Mouse (Mus musculus) layer of hippocampus, postnatal 25 days (tissue): ENCODE measurements around the gene Pex14. TPM values are rescaled to one million over a fixed set of nuclear protein-coding genes. Genes with fewer than 3 reads are reported as not detected.

Experiments used
- DNase-seq, 2 experiments: peaks; one replicate each; pipeline ENCODE4 v3.0.0; 2022; ENCODE audit warnings: mixed read lengths in 2 of 2, low spot score in 1 of 2; ENCODE audit errors: extremely low spot score in 1 of 2
- total RNA-seq, 2 experiments: library from RNA; stranded (reverse); gene quantifications; 2 replicates each; pipeline ENCODE4 v1.2.3; 2021

Pex14 gene
- total RNA-seq, 2 experiments from 2014 or later = 44.8 to 45.0 TPM

DNA sequence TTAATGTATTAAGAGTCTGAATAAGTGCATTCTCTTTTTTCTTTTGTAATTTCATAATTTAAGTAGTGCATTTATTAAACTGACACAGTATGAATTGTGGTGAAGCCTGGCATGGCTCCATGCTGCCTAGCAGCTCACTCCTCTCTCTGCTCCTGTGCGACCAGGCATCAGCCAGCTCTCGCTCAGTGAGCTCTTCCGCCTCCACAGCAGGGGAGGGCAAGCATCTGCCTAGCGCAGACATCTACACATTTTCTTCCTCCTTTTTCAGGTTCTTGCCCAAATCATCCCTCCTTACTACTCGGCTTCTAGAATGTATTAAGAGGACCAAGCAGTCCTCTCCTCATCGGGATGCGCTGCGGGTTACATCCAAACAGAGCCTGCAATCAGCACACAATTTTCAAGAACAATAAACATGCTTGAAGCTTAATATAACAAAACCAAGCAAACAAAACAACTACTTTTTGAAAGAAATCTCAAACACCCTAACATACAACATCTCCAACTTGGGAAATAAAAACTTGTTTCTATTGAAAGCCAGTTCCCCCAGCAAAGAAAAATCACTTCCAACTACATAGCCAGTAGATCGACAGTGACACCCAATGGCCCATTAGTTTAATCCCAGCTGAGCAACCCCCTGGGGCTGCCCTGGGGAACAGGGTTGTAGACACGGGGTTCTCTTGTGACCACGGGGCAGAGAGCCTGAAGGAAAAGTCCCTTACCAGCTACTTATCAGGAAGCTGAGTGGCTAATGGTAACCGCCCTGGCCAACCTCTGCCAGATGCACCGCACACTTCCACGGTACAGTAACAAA lies 38.9 kb downstream of the Pex14 start:
- DNase-seq = no peak

DNA sequence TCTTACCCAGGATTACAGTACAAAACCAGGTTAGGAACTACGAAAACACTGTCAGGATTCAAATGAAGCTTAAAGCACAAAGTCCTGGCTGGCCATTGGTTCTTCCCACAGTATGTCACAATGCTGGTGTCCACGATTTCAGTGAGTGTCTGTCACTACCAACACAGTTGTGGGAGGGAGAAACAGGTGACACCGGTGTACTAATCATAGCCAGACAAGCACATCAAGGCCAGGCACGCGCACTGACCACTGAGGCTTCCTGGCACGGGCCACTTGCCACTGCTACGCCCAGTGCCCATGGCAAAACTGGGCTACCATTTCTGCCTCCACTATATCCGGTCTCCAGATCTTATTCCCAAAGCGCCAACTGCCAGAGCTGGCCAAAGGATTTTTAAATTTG lies 40.0 kb downstream of the Pex14 start:
- DNase-seq = no peak

DNA sequence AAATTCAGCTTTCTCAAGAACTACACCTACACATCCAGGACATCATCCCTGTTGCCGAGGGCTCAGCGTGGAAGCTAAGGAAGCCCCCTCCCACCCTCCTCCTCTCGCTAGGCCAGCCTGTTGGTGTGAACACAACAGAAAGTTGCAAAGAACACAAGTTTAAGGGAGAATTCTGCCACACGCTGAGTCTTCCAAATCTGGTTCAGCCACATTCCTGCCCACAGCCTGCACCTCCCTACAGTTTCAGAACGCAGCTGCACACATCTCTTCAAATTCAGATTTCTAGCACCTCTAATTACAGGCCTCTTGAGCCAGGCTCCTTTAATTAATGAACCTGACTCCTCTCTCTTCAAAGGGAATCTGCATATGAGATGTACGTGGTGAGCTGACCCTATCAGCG lies 41.4 kb downstream of the Pex14 start:
- DNase-seq = no peak

- no peak for DNase-seq
Observed at GRCm38 (mm10) chr4:149057470-149057869, 42.2 kb downstream of the Pex14 start.

DNA sequence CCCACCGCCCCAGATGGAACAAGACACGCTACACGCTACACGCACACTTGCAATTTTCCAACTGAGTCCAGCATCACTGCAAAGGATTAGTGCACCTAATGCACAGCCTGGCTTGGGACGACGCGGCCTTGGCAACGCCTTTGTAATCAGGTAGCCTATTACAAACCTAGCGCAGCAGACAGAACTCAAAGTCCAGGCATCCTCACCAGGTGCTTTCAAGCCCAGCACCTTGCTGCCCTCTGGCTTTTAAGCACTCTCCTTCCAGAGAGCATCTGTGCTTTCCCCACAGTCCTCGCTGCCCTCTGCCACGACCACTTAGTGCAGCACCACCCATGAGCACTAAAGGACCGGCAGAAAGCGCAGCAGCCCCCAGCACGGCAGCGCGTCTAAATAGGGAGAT lies 42.7 kb downstream of the Pex14 start:
- no peak for DNase-seq

- DNase-seq = no peak
Observed at GRCm38 (mm10) chr4:149055847-149056246, 43.8 kb downstream of the Pex14 start.

- DNase-seq = no peak
Observed at GRCm38 (mm10) chr4:149049351-149050159, 50.1 kb downstream of the Pex14 start.

GRCm38 (mm10) chr4:149048625-149049228 lies 50.9 kb downstream of the Pex14 start:
- no peak for DNase-seq

DNA sequence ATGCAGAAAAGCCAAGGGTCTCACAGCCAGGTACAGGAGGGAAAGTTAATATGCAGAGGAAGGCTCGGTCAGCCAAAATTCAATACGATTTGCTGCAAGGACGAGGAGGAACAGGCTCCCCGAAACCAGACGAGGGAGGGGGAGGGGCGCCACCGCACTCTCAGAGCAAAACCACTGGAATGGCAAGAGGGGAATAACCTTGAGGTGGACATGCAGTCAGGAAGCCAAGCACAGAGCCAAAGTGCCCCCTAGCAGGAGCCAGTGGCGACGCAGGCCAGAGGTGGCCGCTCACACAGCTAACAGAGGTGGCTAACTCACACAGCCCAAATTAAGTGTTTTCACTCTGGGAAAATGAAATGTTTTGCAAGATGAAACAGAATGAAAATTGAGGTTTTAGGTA lies 52.3 kb downstream of the Pex14 start:
- DNase-seq = peak in 1 of 2 experiments; percentile 25

DNA sequence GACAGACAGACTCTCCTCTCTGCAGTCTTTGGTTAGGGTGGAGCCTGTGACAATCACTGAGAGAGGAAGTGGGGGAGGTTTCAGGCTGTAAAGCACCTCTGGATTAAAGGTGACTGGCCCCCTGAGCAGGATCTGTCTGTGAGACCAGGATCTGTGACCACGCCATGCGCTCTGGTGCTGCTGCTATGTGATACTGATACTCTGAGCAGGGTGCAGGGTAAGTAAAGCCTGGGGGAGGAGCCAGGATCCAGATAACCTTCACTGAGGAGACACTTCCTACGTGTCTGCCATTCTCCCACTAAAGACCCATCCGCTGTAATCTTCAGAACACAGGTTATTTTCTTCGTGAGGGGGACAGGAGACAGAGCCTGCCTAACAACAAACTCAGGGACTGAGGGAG lies 53.8 kb downstream of the Pex14 start:
- DNase-seq = no peak

DNA sequence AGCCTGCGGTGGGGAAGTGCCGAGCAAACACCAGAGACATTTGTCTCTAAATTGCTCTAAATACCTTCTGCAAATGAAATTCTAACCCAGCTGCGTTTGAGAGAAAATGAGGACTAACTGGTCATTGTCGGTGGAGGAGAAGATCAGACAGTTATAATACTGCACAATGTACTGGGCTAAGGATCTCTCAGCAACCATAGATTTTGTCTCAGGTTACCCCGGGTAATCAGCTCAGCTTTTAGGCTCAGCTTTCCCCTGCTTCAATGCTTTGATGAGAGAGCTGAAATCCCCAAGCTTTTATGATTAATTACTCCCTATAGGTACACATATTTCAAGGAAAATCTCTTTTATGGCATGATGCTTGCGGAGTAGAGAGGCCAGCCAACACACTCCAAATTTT lies 59.4 kb downstream of the Pex14 start:
- no peak for DNase-seq

DNA sequence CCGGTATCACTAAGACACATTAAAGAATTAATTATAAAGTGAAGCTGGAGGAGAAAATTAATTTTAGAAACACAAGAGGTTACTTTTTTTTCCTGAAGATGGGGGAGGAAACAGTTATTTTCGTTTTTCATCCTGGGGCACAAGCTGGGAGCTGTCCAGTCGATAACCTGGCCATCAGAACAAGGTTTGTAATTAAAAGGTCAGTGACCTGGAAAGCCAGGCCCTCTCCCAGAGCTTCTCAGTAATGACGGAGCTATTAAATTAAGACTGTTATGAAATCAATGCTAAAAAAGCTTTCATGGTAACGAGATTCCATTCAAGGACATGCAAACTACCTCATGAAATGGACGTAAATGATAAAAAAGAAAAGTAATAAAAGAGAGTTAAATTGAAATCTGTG lies 62.0 kb downstream of the Pex14 start:
- no peak for DNase-seq

GRCm38 (mm10) chr4:149036592-149036991 lies 63.1 kb downstream of the Pex14 start:
- DNase-seq = no peak

DNA sequence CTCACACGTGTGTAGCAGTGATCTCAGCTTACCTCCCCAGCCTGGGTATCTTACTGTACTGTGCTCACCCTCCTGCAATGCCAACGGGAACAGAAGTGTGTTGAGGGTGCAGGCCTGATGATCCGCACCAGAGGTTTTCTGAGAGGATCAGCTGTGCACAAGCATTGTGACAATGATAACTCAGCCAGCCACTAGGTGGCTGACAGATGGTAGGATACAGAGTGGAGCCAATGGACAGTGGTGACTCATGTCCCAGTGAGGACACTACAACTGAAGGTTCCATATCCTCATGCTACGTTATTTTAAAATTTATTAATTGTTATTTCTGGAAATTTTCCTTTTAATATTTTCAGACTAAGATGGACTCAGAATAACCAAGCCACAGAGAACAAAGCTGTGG lies 68.2 kb downstream of the Pex14 start:
- DNase-seq = no peak

- no peak for DNase-seq
Observed at GRCm38 (mm10) chr4:149027571-149027970, 72.1 kb downstream of the Pex14 start.

DNA sequence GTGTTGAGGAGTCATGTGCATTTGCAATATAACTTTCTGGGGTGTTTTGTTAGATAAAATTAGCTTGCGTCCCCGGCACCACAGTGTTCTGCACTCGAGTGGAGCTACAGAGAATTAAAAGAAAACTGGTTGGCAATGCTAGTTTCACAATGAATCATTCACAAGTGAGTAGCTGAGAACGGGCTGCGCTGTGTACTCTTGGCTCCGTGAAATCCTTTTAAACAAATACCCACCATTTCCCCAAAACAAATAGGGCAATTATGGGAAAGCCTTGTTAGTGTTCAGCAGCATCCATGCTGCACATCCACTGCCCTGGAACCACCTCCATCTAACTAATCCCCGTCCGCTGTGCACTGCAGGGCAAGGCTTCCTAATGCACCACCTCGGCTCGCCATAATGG lies 74.4 kb downstream of the Pex14 start:
- no peak for DNase-seq

- no peak for DNase-seq
Observed at GRCm38 (mm10) chr4:149021021-149021420, 78.7 kb downstream of the Pex14 start.

GRCm38 (mm10) chr4:149019456-149019855 lies 80.2 kb downstream of the Pex14 start:
- DNase-seq = no peak

- no peak for DNase-seq
Observed at GRCm38 (mm10) chr4:149006756-149007155, 92.9 kb downstream of the Pex14 start.

GRCm38 (mm10) chr4:149006107-149006506 lies 93.6 kb downstream of the Pex14 start:
- no peak for DNase-seq

DNA sequence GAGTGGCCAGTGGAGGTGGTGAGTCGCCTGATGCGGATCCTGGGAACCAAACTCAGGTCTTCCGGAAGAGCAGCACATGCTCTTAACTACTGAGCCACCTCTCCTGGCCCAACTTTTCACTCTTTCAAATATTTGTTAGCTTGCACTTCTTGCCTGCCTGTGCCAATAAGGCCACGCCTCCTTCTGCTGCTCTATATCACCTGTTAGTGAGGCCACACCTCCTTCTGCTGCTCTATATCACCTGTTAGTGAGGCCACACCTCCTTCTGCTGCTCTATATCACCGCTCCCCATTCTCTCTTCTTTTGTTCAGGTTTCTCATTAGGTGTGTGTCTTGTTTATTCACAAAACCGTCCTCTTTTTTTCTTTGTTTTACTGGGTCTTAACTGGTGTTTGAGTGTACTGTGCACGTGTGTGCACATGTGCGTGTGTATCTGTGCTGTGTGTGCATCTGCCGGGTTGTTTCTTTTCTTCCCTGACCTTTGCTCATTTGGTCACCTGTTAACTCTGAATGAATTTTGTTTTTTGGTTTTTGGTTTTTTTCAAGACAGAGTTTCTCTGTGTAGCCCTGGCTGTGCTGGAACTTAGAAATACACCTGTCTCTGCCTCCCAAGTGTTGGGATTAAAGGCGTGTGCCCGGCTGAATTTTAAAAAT lies 97.1 kb downstream of the Pex14 start:
- no peak for DNase-seq
